ENCODE assay signal across 18 mouse cellular contexts in genomic region chr1:13467886-13468630, GRCm38 (mm10).
DNase-seq lines count a peak whose midpoint lies in the region; ATAC-seq and TF ChIP-seq lines count a peak whose summit lies in the region.
"Had no signal": no experiment of that assay in that cellular context is flagged by ENCODE, and none has a peak within 500 bp of the region (broad histone marks: within the 10 kb centered on the region; RNA-seq: fewer than 3 reads in every experiment).

No protein-coding gene starts in this region.

- 49% methylated on average over 2 of the region's 2 CpGs for WGBS in intestine, postnatal 0 days

- intact Hi-C loops in heart, postnatal 10 days (cut with DNase I), result no loop called here

- no peaks in the 10 kb centered on the region for H3K9me3 ChIP-seq in intestine, postnatal 0 days (ENCODE audit: control insufficient read depth)
- H3K9me3 ChIP-seq: embryonic facial prominence, embryonic 15.5 days; forebrain, embryonic 13.5 days; liver, embryonic 15.5 days; neural tube, embryonic 12.5 days had no signal

- no peaks in the 10 kb centered on the region for H3K4me1 ChIP-seq in intestine, postnatal 0 days (replicated peaks; ENCODE audit: control insufficient read depth, insufficient read depth, low read length)
- H3K4me1 ChIP-seq: embryonic facial prominence, embryonic 15.5 days; forebrain, embryonic 13.5 days; liver, embryonic 15.5 days; neural tube, embryonic 12.5 days had no signal

- DNase-seq in heart, postnatal 10 days, result peak; percentile 4 to 18
- DNase-seq in heart, adult 11 months, result no peak
- DNase-seq in kidney, postnatal 4 days, result peak; percentile 3
- no peak for DNase-seq in kidney, adult 11 months
- peak; percentile 51 for DNase-seq in Muller cell, postnatal 12 days (ENCODE audit: inconsistent ontology term)
- peak; percentile 25 for DNase-seq in embryo, embryonic 10.5 days (ENCODE audit: low spot score)
- DNase-seq in left cerebral cortex, adult 9 months (ENCODE audit: low spot score in 2 of 2), result no peak
- DNase-seq: adrenal gland, postnatal 36 days; cerebellum, postnatal 14 days; heart, adult 18-20 months; right cerebral cortex, postnatal 4 days; thymus, adult 2 months had no signal

- no peaks in the 10 kb centered on the region for H3K27me3 ChIP-seq in intestine, postnatal 0 days (replicated peaks; ENCODE audit: control insufficient read depth, insufficient read depth, low read length)
- H3K27me3 ChIP-seq: embryonic facial prominence, embryonic 15.5 days; forebrain, embryonic 13.5 days; liver, embryonic 15.5 days; neural tube, embryonic 12.5 days had no signal

- no peak overlapping the region for H3K4me2 ChIP-seq in intestine, postnatal 0 days (replicated peaks; ENCODE audit: low read depth)
- H3K4me2 ChIP-seq: embryonic facial prominence, embryonic 15.5 days; forebrain, embryonic 13.5 days; liver, embryonic 15.5 days; neural tube, embryonic 12.5 days had no signal

- H3K36me3 ChIP-seq in intestine, postnatal 0 days (ENCODE audit: control insufficient read depth, insufficient read depth), result no peaks in the 10 kb centered on the region
- H3K36me3 ChIP-seq: embryonic facial prominence, embryonic 15.5 days; liver, embryonic 15.5 days; neural tube, embryonic 12.5 days had no signal

- H3K27ac ChIP-seq in intestine, postnatal 0 days (ENCODE audit: low read depth, low read length), result no peak overlapping the region
- H3K27ac ChIP-seq: embryonic facial prominence, embryonic 15.5 days; forebrain, embryonic 13.5 days; liver, embryonic 15.5 days; macrophage; neural tube, embryonic 12.5 days had no signal

- no peak overlapping the region for H3K9ac ChIP-seq in intestine, postnatal 0 days (ENCODE audit: low read depth, low read length)
- H3K9ac ChIP-seq: embryonic facial prominence, embryonic 15.5 days; forebrain, embryonic 13.5 days; liver, embryonic 15.5 days; neural tube, embryonic 12.5 days had no signal

- no peak for ATAC-seq in intestine, postnatal 0 days
- ATAC-seq: forebrain, embryonic 13.5 days had no signal

- H3K4me3 ChIP-seq in intestine, postnatal 0 days (ENCODE audit: low read depth, low read length), result no peak overlapping the region
- H3K4me3 ChIP-seq: embryonic facial prominence, embryonic 15.5 days; forebrain, embryonic 13.5 days; liver, embryonic 15.5 days; neural tube, embryonic 12.5 days had no signal

- TF ChIP-seq CTCF in intestine, postnatal 0 days (IDR thresholded peaks at IDR 0.05; ENCODE audit: low read depth), result no peak

Comparison
In these comparisons a context has a peak if more than half of its experiments do, and no peak if none do; other contexts are left out.
1. DNase-seq: peak in heart, postnatal 10 days (2 of 2), kidney, postnatal 4 days (2 of 2), Muller cell, postnatal 12 days (single experiment) and embryo, embryonic 10.5 days (single experiment); none in heart, adult 11 months (single experiment), kidney, adult 11 months (single experiment) and left cerebral cortex, adult 9 months (0 of 2).